Mouse (Mus musculus) adrenal gland, postnatal 14 days (tissue): ENCODE results near the gene Vmn1r21. TPM values are rescaled to one million over a fixed set of nuclear protein-coding genes. Genes with fewer than 3 reads are reported as not detected.
"Not testable (repeated sequence)": the region's sequence is repeated elsewhere in the genome, so short reads cannot be mapped to it uniquely, and the experiment has no call there.

Source experiments
- DNase-seq: peaks from one replicate; pipeline ENCODE4 v3.0.0; 2021; ENCODE audit warnings: mixed read lengths
- long read RNA-seq, 2 experiments: library from polyadenylated mRNA; stranded (forward); transcript quantifications; one replicate each; pipeline ENCODE4 v2.0.0; 2021
- total RNA-seq: library from RNA; stranded (reverse); gene quantifications from 2 replicates; pipeline ENCODE4 v1.2.3, GENCODE M21; 2021

The Vmn1r21 gene
- total RNA-seq = not detected in 2 replicates
- long read RNA-seq, experiment 1 = 0 reads
- long read RNA-seq, experiment 2 = 0 reads

GRCm38 (mm10) chr6:57850286-57850685 is at the start of gene Vmn1r21:
Gene Vmn1r21 (minus strand): TSS chr6:57850343.
- DNase-seq = no peak

GRCm38 (mm10) chr6:57859043-57860042 is 9.2 kb upstream of the Vmn1r21 start:
- peak; percentile 21 for DNase-seq

- DNase-seq = not testable (repeated sequence)
These were observed 1.0 kb upstream of the Vmn1r21 start for GRCm38 (mm10) chr6:57851177-57851576.

- no peak for DNase-seq
These were observed 10.3 kb downstream of the Vmn1r21 start for GRCm38 (mm10) chr6:57839693-57840408.

GRCm38 (mm10) chr6:57825259-57825715 is 24.9 kb downstream of the Vmn1r21 start:
- no peak for DNase-seq

GRCm38 (mm10) chr6:57824422-57825258 is 25.5 kb downstream of the Vmn1r21 start, which contains the start of gene Vopp1:
Gene Vopp1 (minus strand): TSS chr6:57825159.
- DNase-seq = peak; percentile 84

GRCm38 (mm10) chr6:57823461-57823860 is 26.7 kb downstream of the Vmn1r21 start:
- DNase-seq = no peak

GRCm38 (mm10) chr6:57822648-57823410 is 27.3 kb downstream of the Vmn1r21 start:
- no peak for DNase-seq

- DNase-seq = no peak
These were observed 35.7 kb downstream of the Vmn1r21 start for GRCm38 (mm10) chr6:57814436-57814940.

GRCm38 (mm10) chr6:57811748-57812730 is 38.1 kb downstream of the Vmn1r21 start:
- DNase-seq = no peak

- DNase-seq = no peak
These were observed 44.7 kb downstream of the Vmn1r21 start for GRCm38 (mm10) chr6:57805218-57806069.

- no peak for DNase-seq
These were observed 47.0 kb downstream of the Vmn1r21 start for GRCm38 (mm10) chr6:57803130-57803529.

- DNase-seq = no peak
These were observed 51.2 kb downstream of the Vmn1r21 start for GRCm38 (mm10) chr6:57798986-57799385.

GRCm38 (mm10) chr6:57796853-57797423 is 53.2 kb downstream of the Vmn1r21 start:
- no peak for DNase-seq

- no peak for DNase-seq
These were observed 54.3 kb downstream of the Vmn1r21 start for GRCm38 (mm10) chr6:57795835-57796234.
